Mouse (Mus musculus) CH12F3 (cell line): ENCODE data around the gene Siae.

Experiments
- in situ Hi-C: fragments of 300-500 bp; cut with MboI; formaldehyde crosslinking; loops from 2 replicates; pipeline ENCODE4 v1.14.3; 2020; ENCODE audit warnings: low sequenced_read_pairs

Siae gene

DNA sequence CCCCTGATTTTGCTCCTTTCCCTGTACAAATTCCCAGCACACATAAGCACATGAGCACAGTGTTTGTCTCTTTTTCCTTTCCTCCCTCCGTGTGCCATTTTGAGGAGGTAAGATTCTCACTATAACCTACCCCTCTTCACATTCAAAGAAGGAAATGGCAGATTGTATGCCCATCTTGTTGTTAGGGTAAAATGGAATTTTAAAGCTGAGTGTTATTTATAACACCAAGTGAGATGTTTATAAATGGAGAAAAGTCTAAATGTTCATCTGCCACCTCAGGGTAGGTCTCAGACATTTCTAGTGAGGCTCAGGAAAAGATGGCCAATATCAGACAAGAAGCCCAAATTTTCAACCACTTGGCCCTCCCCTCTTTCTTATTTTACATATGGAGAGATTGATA is 69.0 kb downstream of the Siae start:
- in situ Hi-C loops, result loop anchor here (10.0 kb wide), 1 partner anchor 170 kb away; no protein-coding TSS in a partner anchor

DNA sequence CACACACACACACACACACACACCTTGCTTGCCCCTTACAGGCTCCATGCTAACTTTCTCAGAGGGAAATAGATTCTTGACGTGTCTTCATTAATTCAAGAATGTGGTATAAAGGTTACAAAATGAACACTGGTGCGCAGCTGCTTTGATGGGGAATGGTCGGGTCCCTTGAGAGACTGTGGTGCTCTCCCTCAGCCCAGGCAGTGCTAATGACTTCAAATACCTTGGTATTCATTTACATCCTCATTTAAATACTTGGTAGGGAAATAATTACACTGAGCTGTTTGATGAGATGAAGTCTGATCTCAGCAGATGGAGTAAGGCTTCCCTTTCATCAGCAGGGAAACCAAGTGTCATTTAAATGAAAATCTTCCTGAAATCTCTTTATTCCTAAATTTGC is 69.6 kb downstream of the Siae start:
- in situ Hi-C loops, result loop anchor here (10.0 kb wide), 1 partner anchor 170 kb away; no protein-coding TSS in a partner anchor

DNA sequence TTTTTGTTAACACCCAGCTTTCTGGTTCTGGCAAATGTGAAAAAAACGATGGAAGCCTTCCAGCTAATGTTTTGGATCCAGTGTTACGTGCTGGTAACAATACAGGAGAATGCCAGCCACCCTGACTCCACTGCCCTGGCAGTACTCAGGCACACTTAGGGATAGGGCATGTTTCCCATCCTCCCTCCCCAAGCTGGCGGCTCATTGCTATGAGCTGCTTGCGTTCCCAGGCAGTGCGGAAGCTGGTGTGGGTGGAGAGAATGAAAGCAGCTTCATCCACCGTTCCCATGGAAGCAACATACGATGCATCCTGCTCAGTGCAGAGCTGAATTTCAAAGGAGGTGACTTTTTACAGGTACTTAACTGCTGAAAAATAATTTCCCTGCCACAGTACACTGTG is 70.1 kb downstream of the Siae start:
- in situ Hi-C loops, result loop anchor here (10.0 kb wide), 1 partner anchor 171 kb away; no protein-coding TSS in a partner anchor

DNA sequence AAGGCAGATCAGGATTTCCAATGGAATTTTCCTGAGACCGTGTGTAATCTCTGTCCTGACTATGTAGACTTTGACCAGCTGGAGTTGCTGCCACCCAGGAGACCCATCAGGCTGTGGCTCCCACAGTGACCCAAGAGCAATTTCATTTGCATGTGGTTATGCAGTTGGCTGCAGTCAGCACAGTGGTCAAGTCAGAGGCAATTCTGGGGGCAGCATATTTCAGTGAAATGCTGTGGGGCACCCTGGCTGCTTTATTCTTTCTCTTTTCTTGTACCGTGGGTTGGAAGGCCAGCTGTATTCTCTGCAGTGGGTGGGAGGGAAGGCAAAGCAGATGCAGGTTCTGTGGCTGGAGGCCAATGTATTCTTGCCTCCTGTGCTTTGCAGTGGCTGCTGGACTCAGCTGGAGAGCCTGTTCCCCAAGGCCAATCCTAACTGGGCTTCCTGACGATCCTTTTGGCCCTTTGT is 70.6 kb downstream of the Siae start:
- in situ Hi-C loops, result loop anchor here (10.0 kb wide), 1 partner anchor 171 kb away; no protein-coding TSS in a partner anchor

DNA sequence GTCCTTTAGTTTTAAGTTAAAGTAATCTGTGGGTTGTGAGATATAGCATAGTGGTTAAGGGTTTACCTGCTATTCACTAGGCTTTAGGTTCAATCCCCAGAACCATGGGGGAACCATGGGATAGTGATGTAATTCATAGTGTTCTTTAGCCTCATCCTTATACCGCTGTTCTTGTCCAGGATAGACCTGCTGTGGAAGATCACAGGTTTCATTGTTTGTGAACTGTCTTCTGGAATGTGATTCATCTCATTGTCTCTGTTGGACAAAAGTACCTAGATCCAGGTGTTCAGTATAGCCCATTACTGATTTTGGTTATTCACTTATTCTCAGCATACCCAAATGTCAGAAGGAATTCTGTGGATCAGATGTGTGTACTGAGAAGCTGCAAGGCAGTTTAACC is 71.8 kb downstream of the Siae start:
- in situ Hi-C loops, result loop anchor here (10.0 kb wide), 1 partner anchor 172 kb away; no protein-coding TSS in a partner anchor

DNA sequence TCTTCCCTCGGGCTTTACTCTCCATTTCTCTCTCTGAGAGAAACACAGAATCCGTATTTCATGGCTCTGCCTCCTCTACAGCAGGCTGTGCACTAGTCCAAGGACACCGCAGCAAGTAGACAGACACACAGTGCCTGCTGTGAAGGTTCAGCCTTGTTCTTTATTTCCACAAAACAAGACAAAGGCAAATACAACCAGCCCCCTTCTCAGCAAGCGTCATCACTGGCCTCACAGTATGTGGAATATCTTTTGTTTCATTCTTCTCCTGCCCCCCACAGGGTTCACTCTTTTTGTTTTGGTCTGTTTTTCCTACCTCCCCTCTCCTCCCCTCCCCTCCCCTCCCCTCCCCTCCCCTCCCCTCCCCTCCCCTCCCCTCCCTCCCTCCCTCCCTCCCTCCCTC is 73.1 kb downstream of the Siae start:
- in situ Hi-C loops, result loop anchor here (10.0 kb wide), 1 partner anchor 174 kb away; no protein-coding TSS in a partner anchor

DNA sequence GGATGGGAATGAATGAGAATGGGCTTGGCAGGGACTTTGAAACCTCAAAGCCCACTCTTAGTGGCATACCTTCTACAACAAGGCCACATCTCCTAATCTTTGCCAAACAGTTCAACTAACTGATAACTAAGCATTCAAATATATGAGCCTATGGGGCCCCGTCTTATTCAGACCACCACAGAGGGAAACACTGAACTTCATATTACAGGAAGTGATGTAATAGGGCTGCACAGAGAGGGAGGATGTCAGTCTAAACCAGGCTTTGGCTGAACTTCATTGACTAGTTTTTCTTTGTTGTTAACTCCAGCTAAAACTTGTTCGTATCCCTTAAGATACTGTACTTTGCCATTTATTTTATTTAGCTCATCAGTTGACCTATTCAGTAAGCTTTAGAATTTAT is 74.4 kb downstream of the Siae start:
- in situ Hi-C loops, result loop anchor here (10.0 kb wide), 1 partner anchor 175 kb away; no protein-coding TSS in a partner anchor

DNA sequence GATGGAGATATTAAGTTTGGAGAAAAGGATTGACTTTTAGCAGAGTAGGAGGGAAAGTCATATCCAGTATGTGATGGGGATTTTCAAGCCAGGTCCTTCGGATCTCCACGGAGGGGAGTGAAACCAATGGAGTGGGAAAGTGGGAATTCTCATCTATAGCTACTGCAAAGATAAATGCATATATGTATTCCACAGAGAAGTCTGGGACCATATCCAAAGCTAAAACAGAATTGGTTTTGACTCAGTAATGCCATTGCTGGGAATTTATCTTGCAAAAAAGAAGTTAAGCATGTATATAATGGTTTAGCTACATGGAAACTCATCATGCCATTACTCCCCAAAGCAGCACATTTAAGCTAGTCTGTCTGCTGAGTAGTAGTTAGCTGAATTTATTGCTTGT is 76.8 kb downstream of the Siae start:
- in situ Hi-C loops, result no loop called here

DNA sequence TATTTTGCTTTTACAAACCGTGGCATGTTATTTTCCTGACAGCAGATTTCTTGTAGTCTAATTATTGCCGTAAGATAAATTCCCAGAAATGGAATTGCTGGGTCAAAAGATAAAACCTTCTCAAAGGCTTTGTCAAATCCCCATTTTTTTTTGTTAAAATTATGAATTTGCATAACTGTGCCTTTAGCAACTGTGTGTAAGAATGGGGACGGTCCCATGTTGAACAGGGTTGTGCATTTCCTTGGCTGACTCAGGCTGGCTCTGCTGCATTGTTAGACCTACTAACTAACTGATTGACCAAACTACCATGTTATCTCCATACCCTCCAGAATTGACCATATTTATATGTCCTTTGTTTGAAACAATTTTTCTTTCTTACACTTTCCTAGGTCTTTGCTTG is 78.8 kb downstream of the Siae start:
- in situ Hi-C loops, result no loop called here

DNA sequence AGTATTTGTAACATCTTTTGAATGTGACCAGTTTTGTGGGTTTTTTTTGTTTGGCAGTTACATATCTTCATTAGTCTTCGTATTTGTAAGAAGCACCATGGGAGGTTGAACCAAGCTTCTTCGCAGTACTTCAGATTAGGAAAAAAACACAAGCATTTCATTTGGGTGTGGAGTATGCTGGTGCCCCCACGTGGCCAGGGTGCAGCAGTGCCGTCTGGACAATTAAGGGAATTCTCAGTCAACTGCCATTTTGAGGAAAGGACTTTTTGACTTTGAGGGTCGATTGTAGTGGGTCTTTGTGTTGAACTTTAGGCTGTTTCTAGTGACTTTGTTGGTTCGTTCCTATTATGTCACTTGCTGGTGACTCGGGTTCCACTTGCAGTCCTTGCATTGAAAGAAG is 80.8 kb downstream of the Siae start:
- in situ Hi-C loops, result no loop called here

DNA sequence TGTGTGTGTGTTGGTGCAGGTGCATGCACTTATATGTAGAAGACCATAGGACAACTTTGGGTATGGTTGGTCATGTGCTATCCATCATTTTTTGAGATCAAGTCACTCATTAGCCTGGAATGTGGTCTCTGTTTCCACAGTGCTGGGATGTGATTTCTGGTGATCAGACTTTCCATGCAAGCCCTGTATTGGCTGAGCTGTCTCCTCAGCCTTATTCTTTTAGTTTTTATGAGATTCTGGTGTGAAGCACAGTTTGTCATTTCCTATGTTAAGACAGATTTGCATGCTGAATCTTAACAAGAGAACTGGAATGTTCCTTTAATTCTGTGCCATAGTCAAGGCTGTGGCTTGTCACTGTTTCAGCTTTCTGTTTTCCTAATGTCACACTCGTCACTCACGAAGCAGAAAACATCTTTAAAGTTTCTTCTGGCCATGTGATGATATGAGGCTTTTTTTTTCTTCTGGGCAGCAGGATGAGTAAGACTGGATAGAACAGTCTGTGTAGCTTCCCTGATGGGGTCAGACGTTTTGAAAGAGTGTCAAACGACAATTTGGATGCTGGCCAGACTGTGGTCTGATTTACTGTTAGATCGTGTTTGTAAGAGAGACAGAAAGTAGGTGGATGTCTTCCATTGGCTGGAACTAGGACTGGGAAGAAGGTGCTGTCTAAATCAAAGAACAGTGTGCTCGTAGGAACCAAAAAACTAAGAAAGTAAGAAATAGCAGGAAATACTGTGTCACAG is 81.5 kb downstream of the Siae start:
- in situ Hi-C loops, result no loop called here

DNA sequence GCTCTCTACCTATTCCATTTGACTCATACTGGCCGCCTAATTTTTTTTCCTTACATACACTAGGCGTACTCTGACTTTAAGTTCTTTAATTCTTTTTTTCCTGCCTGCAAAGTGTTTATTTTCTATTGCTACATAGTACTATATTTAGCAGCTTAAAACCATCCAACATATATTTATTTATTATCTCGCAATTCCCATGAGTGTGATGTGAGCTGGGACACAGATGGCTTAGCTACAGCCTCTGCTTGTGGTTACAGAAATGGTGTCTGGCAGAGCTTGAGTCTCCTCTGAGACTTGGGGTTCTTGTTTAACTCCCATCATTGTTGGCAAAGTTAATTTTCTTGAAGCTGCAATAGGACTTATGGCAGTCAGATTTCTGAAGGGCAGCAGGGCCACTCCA is 83.2 kb downstream of the Siae start:
- in situ Hi-C loops, result no loop called here

DNA sequence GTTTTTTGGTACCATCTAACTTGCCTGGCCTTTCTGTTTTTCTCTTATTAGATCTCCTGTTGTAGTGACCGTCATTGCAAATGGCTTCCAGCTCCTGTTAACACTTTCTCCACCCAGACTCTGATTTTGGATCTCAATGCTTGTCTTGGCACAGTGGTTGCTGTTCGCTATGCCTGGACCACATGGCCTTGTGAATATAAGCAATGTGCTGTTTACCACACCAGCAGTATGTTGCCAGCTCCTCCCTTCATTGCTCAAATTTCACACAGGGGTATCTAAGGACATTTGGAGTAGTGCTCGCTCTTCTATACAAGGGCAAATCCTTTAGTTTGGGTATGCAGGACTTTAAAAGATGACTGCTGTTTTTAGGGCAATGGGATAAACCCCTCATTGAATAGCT is 90.7 kb downstream of the Siae start:
- in situ Hi-C loops, result no loop called here

DNA sequence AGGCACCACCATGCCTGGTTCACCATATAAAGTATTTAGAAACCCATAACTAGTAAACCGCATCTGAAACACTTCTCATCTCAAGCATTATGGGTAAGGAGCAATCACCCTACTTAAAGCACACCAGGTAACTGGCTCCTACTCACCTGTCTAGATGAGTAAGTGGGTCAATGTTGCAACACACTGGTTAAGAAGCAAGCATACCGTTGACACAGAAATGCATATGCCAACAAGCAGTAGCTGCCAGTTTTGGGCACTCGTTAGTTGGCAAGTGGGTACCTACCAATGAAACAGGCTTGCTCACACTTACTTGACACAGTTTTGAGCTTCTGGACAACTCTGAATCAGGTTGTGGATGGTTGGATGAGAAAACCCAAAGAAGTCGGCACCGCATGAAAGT is 95.1 kb downstream of the Siae start:
- in situ Hi-C loops, result no loop called here

DNA sequence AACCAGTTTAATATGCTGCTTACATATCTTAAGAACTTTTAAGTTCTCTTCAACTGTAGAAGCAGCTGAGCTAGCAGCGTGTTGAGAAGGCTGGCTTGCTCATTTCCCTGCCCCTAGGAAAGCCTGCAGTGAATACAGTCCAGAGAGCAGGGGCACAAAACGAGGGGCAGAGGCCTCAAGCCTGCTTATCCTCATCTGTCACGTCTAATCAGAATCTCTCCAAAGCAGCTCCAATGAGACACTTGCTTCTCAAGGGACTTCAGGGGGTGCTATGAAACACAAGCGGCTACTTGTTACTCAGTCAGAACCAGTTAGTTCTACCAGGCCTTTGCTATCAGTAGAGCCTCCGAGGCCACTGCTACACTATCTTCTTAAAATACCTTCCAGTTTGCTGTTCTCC is 98.3 kb downstream of the Siae start:
- in situ Hi-C loops, result no loop called here

DNA sequence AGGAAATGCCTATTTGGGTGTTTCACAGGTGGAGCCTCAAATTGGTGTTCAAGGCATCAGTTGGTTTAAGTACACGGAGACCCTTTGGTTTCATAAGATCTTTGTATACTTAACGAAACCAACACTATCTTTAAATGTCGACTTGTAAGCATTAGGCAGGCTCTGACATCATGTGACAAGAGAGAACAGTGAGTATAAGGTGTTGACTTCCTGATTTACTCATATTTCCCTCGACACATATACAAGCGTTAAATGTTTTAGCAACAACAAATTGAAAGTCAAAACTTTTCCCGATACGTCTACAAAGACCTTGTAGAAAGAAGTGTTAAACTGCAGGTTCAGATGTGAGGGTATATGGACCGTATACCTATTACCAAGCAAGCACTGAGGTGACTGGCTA is 100.5 kb downstream of the Siae start:
- in situ Hi-C loops, result no loop called here

DNA sequence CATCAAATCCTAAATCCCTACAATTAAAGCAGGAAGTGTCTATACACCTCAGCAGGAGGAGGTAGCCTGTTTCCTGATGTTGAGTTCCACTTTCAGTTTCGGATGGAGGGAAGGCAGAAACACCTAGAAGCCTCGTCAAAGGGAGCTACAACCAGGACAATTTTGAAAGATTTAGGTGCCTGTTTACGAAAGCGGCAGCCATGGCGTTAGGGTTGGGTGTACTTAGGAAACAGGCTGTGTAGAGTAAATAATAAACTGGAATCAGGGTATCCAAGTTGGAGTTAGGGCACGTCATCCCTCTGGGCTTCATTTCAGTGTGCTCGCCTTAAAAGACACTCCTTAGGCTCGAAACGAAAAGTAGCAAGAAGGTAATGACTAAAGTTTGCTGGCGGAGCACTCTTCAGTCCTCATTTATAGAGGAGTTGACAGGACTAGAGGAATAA is 101.0 kb downstream of the Siae start:
- in situ Hi-C loops, result no loop called here

DNA sequence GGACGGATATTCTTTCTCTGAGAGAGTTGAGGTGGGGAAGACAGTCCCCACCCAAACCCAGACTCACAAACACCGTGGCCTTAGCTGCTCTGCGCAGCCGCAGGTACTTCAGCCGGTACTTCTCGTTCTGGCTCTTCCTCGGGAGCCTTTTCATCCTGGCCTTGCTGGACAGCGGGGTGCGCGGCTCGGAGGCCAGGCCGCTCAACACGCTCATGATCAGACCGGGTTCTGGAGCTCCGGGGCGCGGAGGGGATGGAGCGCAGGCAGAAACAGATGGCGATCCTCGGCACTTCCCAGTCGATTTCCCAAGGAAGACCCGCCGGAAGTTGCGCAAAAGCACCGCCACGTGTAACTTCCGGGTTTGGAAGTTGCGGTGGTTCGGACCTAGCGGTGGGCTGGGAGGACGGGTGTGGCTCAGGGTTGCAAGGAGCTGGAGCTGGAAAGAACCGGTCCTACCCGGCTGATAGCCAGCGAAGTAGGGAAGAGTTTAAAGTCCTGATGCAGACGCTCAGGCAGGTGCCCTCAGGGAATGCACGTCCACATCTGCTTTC is 101.5 kb downstream of the Siae start, which contains the start of gene Tbrg1:
Gene Tbrg1 (minus strand): TSS at position 382 of the 551 bp plus-strand sequence.
- in situ Hi-C loops, result no loop called here

DNA sequence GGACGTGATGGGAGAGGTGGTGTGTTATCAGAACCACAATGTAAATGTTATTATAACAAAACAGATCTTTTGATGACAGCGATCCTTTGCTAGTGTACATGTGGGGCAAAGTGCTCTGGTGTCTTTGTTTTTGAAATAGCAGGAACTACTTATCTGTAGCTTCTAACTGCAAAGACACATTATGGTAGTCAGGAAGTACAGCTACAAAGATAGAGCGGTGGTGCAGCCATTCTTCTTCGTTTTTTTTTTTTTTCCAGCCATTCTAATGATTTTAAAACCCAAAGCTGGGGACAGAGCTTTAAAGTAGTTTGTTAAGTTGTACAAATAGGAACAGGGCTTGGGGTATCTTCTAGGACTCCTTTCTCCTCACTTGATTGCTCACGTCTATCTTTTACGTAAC is 103.9 kb downstream of the Siae start:
- in situ Hi-C loops, result no loop called here

DNA sequence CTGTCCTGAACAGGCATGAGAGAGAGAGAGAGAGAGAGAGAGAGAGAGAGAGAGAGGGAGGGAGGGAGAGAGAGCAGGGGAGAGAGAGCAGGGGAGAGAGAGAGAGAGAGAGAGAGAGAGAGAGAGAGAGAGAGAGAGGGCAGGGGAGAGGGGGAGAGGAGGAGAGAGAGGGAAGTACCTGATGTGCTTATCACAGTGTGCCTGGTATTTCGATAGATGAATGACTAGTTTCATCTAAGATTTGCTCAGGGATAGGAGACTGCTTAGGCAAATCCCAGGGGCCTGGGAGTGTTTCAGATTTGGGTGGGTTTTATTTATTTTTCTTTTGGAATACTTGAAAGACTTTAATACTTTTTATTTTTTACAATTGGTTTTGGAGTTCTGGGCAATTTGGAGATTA is 107.7 kb downstream of the Siae start:
- in situ Hi-C loops, result no loop called here

DNA sequence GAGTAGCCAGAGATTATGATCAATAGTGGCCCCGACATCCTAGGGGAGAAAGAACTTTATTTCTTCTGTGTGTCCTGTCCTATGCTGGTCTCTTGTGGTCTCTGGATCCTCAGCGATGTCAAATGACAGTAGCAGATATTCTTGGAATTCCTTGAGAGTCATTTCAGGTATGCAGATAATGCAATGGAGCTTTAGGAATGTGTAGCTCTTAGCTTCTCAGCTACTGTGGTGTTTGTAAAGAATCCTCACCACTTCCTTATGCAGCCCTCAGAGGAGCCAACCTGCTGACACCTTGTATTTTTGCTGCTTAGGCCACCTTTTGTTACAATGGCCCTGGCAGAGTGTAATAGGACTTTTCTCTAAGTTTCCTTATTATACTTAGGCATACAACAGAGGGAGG is 109.1 kb downstream of the Siae start:
- in situ Hi-C loops, result no loop called here

DNA sequence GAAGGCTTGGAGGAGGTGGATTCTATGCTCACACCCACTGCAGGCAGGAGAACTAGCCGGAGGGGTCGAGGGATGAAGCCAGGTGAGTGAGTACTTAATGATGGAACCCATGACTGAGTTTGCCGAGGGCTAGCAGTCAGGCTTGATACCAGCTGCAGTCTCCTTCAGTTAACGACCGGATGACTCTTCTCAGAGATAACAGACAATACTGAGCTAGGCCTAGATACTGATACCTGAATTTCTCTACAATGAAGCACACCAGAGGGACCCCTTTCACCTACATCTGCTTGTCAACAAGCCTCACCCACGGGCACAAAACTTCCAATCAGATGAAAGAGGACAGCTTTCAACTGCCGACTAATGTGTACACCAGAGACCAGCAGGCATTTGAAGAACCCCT is 110.5 kb downstream of the Siae start:
- in situ Hi-C loops, result no loop called here
